Mouse (Mus musculus) intestine, embryonic 15.5 days (tissue): ENCODE results near the gene Ankrd66. TPM values are rescaled to one million over a fixed set of nuclear protein-coding genes. Genes with fewer than 3 reads are reported as not detected.
"Not testable (repeated sequence)": the region's sequence is repeated elsewhere in the genome, so short reads cannot be mapped to it uniquely, and the experiment has no call there.

Experiments used
- ATAC-seq: fragments of 200-750 bp; cut with Nextera tagmentation; 2 replicates; pipeline ENCODE4 v1.8.0; 2017; ENCODE audit warnings: moderate TSS enrichment, moderate library complexity
- H3K27ac ChIP-seq: fragments of 300-500 bp; sonication (generic); 2 replicates; pipeline ENCODE4 v1.5.1; 2015; ENCODE audit warnings: mild to moderate bottlenecking, inconsistent platforms
- H3K27me3 ChIP-seq: fragments of 300-500 bp; sonication (generic); replicated peaks from 2 replicates; pipeline ENCODE4 v1.6.1; 2015; ENCODE audit warnings: inconsistent platforms
- H3K36me3 ChIP-seq: fragments of 300-500 bp; sonication (generic); 2 replicates; pipeline ENCODE4 v1.6.1; 2015; ENCODE audit warnings: inconsistent platforms
- H3K4me1 ChIP-seq: fragments of 300-500 bp; sonication (generic); replicated peaks from 2 replicates; pipeline ENCODE4 v1.6.1; 2015; ENCODE audit warnings: inconsistent platforms
- H3K4me2 ChIP-seq: fragments of 300-500 bp; sonication (generic); replicated peaks from 2 replicates; pipeline ENCODE4 v1.6.1; 2015; ENCODE audit warnings: mild to moderate bottlenecking, inconsistent platforms
- H3K4me3 ChIP-seq: fragments of 300-500 bp; sonication (generic); replicated peaks from 2 replicates; pipeline ENCODE4 v1.5.1; 2015; ENCODE audit warnings: inconsistent platforms
- H3K9ac ChIP-seq: fragments of 300-500 bp; sonication (generic); 2 replicates; pipeline ENCODE4 v1.6.1; 2015; ENCODE audit warnings: inconsistent platforms
- H3K9me3 ChIP-seq: fragments of 300-500 bp; sonication (generic); 2 replicates; pipeline ENCODE4 v1.6.1; 2016; ENCODE audit warnings: inconsistent platforms
- WGBS: fragments of 180-500 bp; shearing (Covaris S2); methylation state at CpG from one replicate; pipeline ENCODE4 v1.1.7; 2015; 5-methylcytosine and 5-hydroxymethylcytosine counted together
- polyA plus RNA-seq: library from polyadenylated mRNA; unstranded; fragments of >200 nt; fragmentation: Nextera tagmentation; extraction: Ambion mirVana; gene quantifications from 2 replicates; pipeline ENCODE4 v1.2.1, GENCODE M21; 2015

Gene Ankrd66
- polyA plus RNA-seq, 1 experiment from 2014 or later, result 0.18 TPM

- Histone ChIP-seq H3K27me3 (no peaks in the 10 kb centered on the region), H3K27ac (no peak overlapping the region), H3K4me1 (peaks cover 7% of the 10 kb centered on the region), H3K9ac (peak overlapping the region; percentile 23; the same call in 1 of the 2 replicates), H3K36me3 (no peaks in the 10 kb centered on the region), H3K4me3 (peak overlapping the region; percentile 51), H3K4me2 (peak overlapping the region; percentile 95), H3K9me3 (no peaks in the 10 kb centered on the region)
- 12% methylated on average over 12 of the region's 12 CpGs for WGBS
- ATAC-seq, result 0 out of 2 replicates have a peak, but pooled peaks have one; percentile 26
Measured at GRCm38 (mm10) chr17:43567593-43567991, 24.2 kb upstream of the Ankrd66 start.

GRCm38 (mm10) chr17:43563192-43563987, 20.0 kb upstream of the Ankrd66 start:
- no peak overlapping the region for H3K9ac ChIP-seq
- no peaks in the 10 kb centered on the region for H3K36me3 ChIP-seq
- H3K27ac ChIP-seq, result peak overlapping the region; percentile 56; the same call in 1 of the 2 replicates
- no peaks in the 10 kb centered on the region for H3K27me3 ChIP-seq
- H3K9me3 ChIP-seq, result no peaks in the 10 kb centered on the region
- H3K4me2 ChIP-seq, result no peak overlapping the region; the same call in 1 of the 2 replicates
- no peak overlapping the region for H3K4me3 ChIP-seq
- peak; percentile 88 for ATAC-seq
- 82% methylated on average over 7 of the region's 7 CpGs for WGBS
- H3K4me1 ChIP-seq, result peaks cover 2% of the 10 kb centered on the region

GRCm38 (mm10) chr17:43558678-43559077, 15.2 kb upstream of the Ankrd66 start:
- Histone ChIP-seq H3K4me2 (no peak overlapping the region), H3K27ac (no peak overlapping the region), H3K9me3 (no peaks in the 10 kb centered on the region), H3K4me3 (no peak overlapping the region), H3K36me3 (no peaks in the 10 kb centered on the region), H3K4me1 (peaks cover 3% of the 10 kb centered on the region; the same call in 1 of the 2 replicates), H3K9ac (no peak overlapping the region), H3K27me3 (no peaks in the 10 kb centered on the region)
- WGBS, result 81% methylated on average over 3 of the region's 3 CpGs
- ATAC-seq, result no peak

GRCm38 (mm10) chr17:43557541-43558090, 14.2 kb upstream of the Ankrd66 start:
- Histone ChIP-seq H3K9ac (no peak overlapping the region), H3K4me1 (peaks cover 3% of the 10 kb centered on the region; the same call in 1 of the 2 replicates), H3K27me3 (no peaks in the 10 kb centered on the region), H3K27ac (no peak overlapping the region), H3K4me2 (no peak overlapping the region), H3K4me3 (no peak overlapping the region), H3K9me3 (no peaks in the 10 kb centered on the region), H3K36me3 (no peaks in the 10 kb centered on the region)
- 59% methylated on average over 6 of the region's 6 CpGs for WGBS
- ATAC-seq, result no peak

GRCm38 (mm10) chr17:43557104-43557503, 13.7 kb upstream of the Ankrd66 start:
- no peak for ATAC-seq
- H3K9me3 ChIP-seq, result no peaks in the 10 kb centered on the region
- H3K36me3 ChIP-seq, result no peaks in the 10 kb centered on the region
- peaks cover 3% of the 10 kb centered on the region; the same call in 1 of the 2 replicates for H3K4me1 ChIP-seq
- H3K9ac ChIP-seq, result no peak overlapping the region
- H3K27ac ChIP-seq, result no peak overlapping the region
- no peak overlapping the region for H3K4me2 ChIP-seq
- no peak overlapping the region for H3K4me3 ChIP-seq
- 87% methylated on average over 4 of the region's 4 CpGs for WGBS
- H3K27me3 ChIP-seq, result no peaks in the 10 kb centered on the region

- no peak overlapping the region for H3K27ac ChIP-seq
- H3K4me3 ChIP-seq, result no peak overlapping the region
- H3K9ac ChIP-seq, result no peak overlapping the region
- peaks cover 3% of the 10 kb centered on the region; the same call in 1 of the 2 replicates for H3K4me1 ChIP-seq
- WGBS, result 33% methylated on average over 12 of the region's 12 CpGs
- H3K9me3 ChIP-seq, result no peaks in the 10 kb centered on the region
- ATAC-seq, result peak; percentile 89
- no peaks in the 10 kb centered on the region for H3K27me3 ChIP-seq
- no peaks in the 10 kb centered on the region for H3K36me3 ChIP-seq
- no peak overlapping the region for H3K4me2 ChIP-seq
Measured at GRCm38 (mm10) chr17:43554516-43555403, 11.3 kb upstream of the Ankrd66 start.

- no peak overlapping the region for H3K27ac ChIP-seq
- H3K9me3 ChIP-seq, result no peaks in the 10 kb centered on the region
- H3K27me3 ChIP-seq, result no peaks in the 10 kb centered on the region
- no peak overlapping the region for H3K4me3 ChIP-seq
- H3K36me3 ChIP-seq, result no peaks in the 10 kb centered on the region
- ATAC-seq, result no peak
- H3K4me2 ChIP-seq, result no peak overlapping the region
- H3K9ac ChIP-seq, result no peak overlapping the region
- WGBS, result 33% methylated on average over 3 of the region's 3 CpGs
- peaks cover 3% of the 10 kb centered on the region; the same call in 1 of the 2 replicates for H3K4me1 ChIP-seq
Measured at GRCm38 (mm10) chr17:43551122-43551630, 7.7 kb upstream of the Ankrd66 start.

- Histone ChIP-seq H3K4me2 (no peak overlapping the region), H3K9me3 (no peaks in the 10 kb centered on the region), H3K27me3 (no peaks in the 10 kb centered on the region), H3K4me1 (no peaks in the 10 kb centered on the region), H3K4me3 (no peak overlapping the region), H3K9ac (no peak overlapping the region), H3K36me3 (no peaks in the 10 kb centered on the region), H3K27ac (no peak overlapping the region)
- no peak for ATAC-seq
- 79% methylated on average over 4 of the region's 4 CpGs for WGBS
Measured at GRCm38 (mm10) chr17:43544040-43544439, 601 bp upstream of the Ankrd66 start.

- Histone ChIP-seq H3K4me1 (peaks cover 5% of the 10 kb centered on the region; the same call in 1 of the 2 replicates), H3K36me3 (no peaks in the 10 kb centered on the region), H3K27me3 (no peaks in the 10 kb centered on the region), H3K4me3 (no peak overlapping the region), H3K4me2 (no peak overlapping the region), H3K27ac (no peak overlapping the region), H3K9ac (no peak overlapping the region), H3K9me3 (no peaks in the 10 kb centered on the region)
- no peak for ATAC-seq
- WGBS, result 75% methylated on average over 3 of the region's 3 CpGs
Measured at GRCm38 (mm10) chr17:43538767-43539166, 4.7 kb downstream of the Ankrd66 start.

GRCm38 (mm10) chr17:43536841-43537240, 6.6 kb downstream of the Ankrd66 start:
- H3K9me3 ChIP-seq, H3K9ac ChIP-seq, H3K27ac ChIP-seq, H3K4me1 ChIP-seq, H3K4me3 ChIP-seq, H3K27me3 ChIP-seq, ATAC-seq, H3K4me2 ChIP-seq, H3K36me3 ChIP-seq: not testable (repeated sequence)
- 90% methylated on average over 6 of the region's 6 CpGs for WGBS

- peaks cover 5% of the 10 kb centered on the region; the same call in 1 of the 2 replicates for H3K4me1 ChIP-seq
- peak; percentile 94 for ATAC-seq
- WGBS, result 23% methylated on average over 23 of the region's 23 CpGs
- no peaks in the 10 kb centered on the region for H3K27me3 ChIP-seq
- peak overlapping the region; percentile 55 for H3K27ac ChIP-seq
- peak overlapping the region; percentile 27 for H3K4me3 ChIP-seq
- peak overlapping the region; percentile 36; the same call in 1 of the 2 replicates for H3K9ac ChIP-seq
- H3K9me3 ChIP-seq, result no peaks in the 10 kb centered on the region
- no peaks in the 10 kb centered on the region for H3K36me3 ChIP-seq
- H3K4me2 ChIP-seq, result peak overlapping the region; percentile 60
Measured at GRCm38 (mm10) chr17:43534362-43535222, 8.8 kb downstream of the Ankrd66 start.
